Mouse (Mus musculus) megakaryocyte, embryonic 14.5 days (primary cell): ENCODE measurements at regions not wholly inside any gene's neighbourhood (a gene's known extent, or its start where the extent isn't known, plus 50 kb on each side); places are given as distances from the start of the nearest gene placed in this dataset.

Source experiments
- FLI1 ChIP-seq: IDR thresholded peaks from 2 replicates; pipeline ENCODE4 v1.6.1; 2012; ENCODE audit warnings: low read length, inconsistent platforms, mixed read lengths
- GATA1 ChIP-seq: IDR thresholded peaks from 3 replicates; pipeline ENCODE4 v1.6.1; 2012; ENCODE audit warnings: mixed read lengths, low read length, inconsistent platforms, borderline replicate concordance

DNA sequence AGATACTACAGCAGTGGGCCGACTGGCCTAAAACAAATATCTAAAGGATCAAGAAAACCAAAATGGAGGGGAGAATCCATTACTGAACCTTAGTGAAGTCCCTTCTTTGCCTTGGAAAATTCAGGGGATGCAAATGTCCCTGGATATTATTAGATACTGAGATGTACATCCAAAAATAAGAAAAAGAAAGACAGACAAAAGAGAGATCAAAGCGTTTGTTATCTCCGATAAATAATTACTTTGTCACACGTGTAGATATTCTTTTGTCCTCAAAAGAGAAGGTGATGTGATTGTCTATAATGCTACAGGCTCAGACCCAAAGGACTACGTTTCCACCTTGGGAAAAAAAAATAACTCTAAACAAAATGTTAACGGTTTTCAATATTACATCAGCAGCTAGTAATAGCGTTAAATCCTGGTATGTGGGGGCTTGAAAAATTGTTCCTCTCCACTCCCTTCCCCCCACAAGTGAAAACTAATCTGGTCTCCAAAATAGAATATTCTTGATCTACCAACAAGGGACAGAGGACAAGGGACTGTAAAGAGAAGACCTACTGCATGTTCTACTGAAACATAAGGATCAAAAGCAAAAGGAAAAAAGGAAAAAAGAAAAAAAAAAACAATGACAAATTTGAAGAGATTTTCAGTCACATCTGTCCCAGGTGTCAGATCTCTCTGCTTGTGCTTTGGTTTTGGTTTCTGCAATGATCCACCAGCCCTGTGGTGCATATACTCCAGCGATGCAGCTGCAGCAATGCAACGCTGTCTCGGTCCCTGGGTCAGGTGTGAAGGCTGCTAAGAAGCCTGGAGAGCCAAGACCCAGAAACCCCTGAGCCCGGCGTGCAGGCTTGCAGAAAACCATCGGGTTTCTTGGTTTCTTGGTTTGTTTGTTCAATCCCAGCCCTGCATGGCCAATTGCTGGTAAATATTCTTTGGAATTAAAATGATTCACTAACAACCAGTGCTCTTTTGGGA lies 256.6 kb upstream of the Nfe2l3 start:
- no peak for TF ChIP-seq GATA1
- no peak for TF ChIP-seq FLI1
